Mouse (Mus musculus) adrenal gland, postnatal 36 days (tissue): ENCODE data around the gene Itga4. TPM values are rescaled to one million over a fixed set of nuclear protein-coding genes. Genes with fewer than 3 reads are reported as not detected.

Experiments
- DNase-seq, 2 experiments: peaks; one replicate each; pipeline ENCODE4 v3.0.0; 2021; ENCODE audit warnings: mixed read lengths in 1 of 2
- long read RNA-seq, 2 experiments: library from polyadenylated mRNA; stranded (forward); transcript quantifications; one replicate each; pipeline ENCODE4 v2.0.0; 2021; ENCODE audit warnings: borderline sequencing depth in 2 of 2
- total RNA-seq, 2 experiments: library from RNA; stranded (reverse); gene quantifications; 2 replicates each; pipeline ENCODE4 v1.2.3; 2021

The Itga4 gene
- 1 to 10 TPM; 1.1 to 2.3 TPM for total RNA-seq
- long read RNA-seq, experiment 1 = 0 reads
- long read RNA-seq, experiment 2 = 0 reads

GRCm38 (mm10) chr2:79255192-79256000, at the start of gene Itga4:
TSS of gene Itga4 (plus strand) at chr2:79255426.
- DNase-seq = peak; percentile 44 to 73

GRCm38 (mm10) chr2:79206191-79206755, 49.0 kb upstream of the Itga4 start:
- DNase-seq = no peak

GRCm38 (mm10) chr2:79214982-79215381, 40.2 kb upstream of the Itga4 start:
- no peak for DNase-seq

DNA sequence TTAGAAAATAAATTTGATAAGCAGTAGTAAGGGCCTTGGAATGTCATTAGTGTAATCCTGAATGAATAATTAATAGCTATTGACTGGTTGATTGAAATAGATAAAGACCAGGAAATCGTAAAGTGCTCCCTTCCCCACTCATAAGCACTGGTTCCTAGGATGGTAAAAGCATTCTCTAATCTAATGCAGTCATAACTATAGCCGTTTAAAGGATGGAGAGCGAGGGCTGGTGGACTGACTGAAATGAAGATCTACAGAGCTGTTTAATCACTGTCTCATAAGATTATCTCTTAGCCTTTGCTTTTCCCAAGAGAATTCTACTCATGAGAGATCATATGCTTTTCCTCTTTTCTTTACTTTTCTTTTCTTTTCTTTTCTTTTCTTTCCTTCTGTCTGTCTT, 39.7 kb upstream of the Itga4 start:
- DNase-seq = no peak

DNA sequence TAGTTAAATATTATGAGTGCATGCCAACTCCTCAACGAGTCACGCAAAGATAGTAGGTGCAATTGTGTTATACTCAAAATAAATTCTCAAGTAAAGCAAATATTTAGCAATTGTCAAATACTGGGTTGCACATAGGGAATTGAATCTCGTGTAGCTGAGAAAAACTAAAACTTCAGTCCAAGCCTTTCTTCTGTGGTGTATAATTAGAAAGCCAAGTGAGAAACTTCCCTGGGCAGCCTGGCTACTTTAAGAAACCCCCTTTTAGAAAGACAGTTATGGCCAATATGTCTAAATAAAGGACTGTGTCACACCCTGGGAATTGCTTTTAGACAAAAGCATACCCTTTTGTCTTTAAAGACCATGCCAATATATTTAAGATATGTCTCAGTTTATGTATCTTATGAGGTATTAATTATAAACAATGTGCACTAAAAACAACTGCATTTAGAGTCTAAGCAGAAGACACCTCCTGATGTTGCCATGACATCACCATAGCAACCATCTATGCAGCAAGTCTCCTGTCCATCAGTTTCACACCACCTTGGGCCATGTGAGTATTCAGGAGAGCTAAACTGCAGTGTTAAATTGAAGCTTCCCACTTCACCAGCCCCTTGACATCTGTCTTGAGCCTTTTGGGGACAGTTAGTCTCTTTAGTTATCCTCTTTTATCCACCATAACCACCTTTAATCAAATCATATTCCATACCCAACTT, 30.4 kb upstream of the Itga4 start:
- no peak for DNase-seq

DNA sequence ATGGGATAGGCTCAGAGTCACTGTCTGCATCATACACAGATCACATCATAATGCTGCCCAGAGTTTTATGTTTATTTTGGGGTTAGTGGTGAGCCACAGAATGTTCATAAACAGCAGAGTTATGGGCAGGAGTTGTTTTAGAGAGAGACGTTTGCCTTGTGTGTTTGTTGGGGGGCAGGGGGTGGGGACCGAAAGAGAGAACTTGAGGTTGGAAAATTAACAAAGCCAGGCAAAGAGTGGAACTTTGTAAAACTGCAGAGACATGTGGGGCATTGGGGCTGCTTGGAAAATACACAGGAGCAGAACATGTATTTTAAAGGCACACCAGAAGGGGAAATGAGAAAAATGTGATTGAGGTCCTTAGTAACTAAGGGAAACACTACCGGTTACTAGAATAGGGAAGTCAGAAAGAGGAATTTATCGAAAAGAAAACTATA, 27.4 kb upstream of the Itga4 start:
- no peak for DNase-seq

- DNase-seq = no peak
These were observed 23.9 kb upstream of the Itga4 start for GRCm38 (mm10) chr2:79231056-79231949.

- no peak for DNase-seq
These were observed 19.3 kb upstream of the Itga4 start for GRCm38 (mm10) chr2:79235767-79236487.

- DNase-seq = no peak
These were observed 18.0 kb upstream of the Itga4 start for GRCm38 (mm10) chr2:79237216-79237615.

DNA sequence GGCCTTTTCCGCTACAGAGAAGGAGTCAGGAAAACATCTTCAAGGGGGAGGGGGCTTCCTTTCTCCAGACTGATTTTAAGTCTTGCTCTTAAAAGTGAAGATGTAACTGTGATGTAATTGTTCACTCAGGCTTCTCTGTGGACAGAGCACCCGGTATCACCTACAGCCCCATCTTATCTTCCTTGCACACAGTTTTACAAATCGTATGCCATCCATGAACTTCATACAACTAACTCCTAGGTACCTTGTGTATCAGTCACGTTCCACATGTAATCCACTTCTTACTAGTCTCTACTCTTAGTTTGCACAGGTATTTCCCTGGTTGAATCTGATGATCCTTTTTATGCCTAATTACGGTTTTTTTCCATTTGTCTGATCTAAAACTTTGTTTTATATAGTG, 10.9 kb upstream of the Itga4 start:
- DNase-seq = no peak

DNA sequence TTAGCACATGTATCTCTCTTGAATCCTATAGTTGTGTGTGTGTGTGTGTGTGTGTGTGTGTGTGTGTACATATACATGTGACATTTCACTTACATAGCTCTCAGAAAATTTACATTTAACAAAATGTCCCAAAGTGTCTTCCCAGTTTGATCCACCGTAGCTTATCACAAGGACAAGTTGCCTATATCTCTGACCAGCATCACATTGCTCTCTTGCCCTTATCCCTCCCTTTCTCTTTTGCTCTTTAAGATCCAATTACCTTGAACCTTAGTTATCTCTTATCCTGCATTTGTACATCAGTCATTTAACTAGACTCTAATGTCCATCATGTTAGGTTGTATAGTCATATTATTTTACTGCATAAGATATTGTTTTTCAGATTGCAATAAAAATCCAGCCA, 10.5 kb upstream of the Itga4 start:
- DNase-seq = no peak

- no peak for DNase-seq
These were observed 6.9 kb upstream of the Itga4 start for GRCm38 (mm10) chr2:79248283-79248682.

GRCm38 (mm10) chr2:79250510-79250909, 4.7 kb upstream of the Itga4 start:
- no peak for DNase-seq

DNA sequence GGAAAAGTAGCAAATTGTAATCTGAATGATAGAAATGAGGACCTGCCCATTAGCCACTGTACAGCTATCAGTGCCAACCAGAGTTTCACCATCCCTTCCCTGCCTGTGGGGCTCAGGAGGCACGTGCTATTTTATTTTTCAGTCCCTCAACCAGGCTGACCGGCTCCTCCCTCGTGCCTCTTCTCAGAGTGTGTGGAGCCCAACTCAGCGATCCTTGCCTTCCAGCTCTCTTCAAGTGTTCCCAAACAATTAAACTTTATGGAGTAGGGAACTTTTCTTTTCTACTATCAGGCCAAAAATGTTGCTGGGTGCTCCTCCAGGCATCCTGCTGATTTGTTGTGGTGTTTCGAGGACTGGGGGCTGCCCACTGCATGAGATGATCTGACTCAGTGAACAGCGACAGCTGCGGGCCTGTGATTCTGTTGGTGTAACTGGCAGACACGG, 1.4 kb upstream of the Itga4 start:
- no peak for DNase-seq

- no peak for DNase-seq
These were observed 536 bp upstream of the Itga4 start for GRCm38 (mm10) chr2:79254588-79255191.

- DNase-seq = no peak
These were observed 744 bp downstream of the Itga4 start for GRCm38 (mm10) chr2:79256001-79256339.

DNA sequence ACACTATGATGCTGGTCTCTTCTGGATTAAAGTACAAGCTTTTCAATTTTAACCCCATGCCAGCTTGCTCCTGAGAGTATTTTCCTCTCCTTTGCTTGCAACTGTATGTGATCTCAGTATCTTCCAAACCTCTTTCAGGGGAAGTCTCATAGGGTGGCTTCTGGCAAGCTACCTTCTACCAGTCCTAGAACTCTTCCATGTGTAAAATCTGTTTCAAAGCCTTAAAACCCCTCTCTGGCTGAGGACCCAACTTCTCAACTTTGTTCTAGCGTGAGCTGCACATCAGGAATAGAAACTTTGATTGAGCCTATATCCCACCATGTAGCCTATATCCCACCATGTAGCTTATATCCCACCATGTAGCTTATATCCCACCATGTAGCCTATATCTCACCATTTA, 1.1 kb downstream of the Itga4 start:
- DNase-seq = no peak

- no peak for DNase-seq
These were observed 1.7 kb downstream of the Itga4 start for GRCm38 (mm10) chr2:79256880-79257279.

- DNase-seq = no peak
These were observed 2.2 kb downstream of the Itga4 start for GRCm38 (mm10) chr2:79257411-79257810.

- DNase-seq = peak in 1 of 2 experiments; percentile 6
These were observed 4.1 kb downstream of the Itga4 start for GRCm38 (mm10) chr2:79259326-79259725.

DNA sequence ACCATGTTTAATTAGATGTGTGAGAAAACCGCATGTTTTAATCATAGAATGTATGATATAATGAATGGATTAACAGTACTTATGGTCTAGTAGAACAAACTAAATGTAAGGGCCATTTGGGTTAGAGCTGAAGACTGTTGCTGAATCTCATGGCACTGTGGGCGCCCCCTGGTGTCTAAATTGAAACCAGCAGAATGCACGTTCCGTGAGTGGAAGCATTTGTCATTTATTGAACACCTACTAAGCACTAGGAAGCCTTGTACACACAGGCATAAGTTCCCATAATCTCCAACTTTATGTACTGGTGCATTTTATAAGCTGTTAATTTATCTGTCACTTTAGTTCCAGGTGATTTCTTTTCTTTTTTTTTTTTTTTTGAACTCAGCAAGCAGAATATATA, 10.4 kb downstream of the Itga4 start:
- DNase-seq = peak; percentile 71 to 82
